Mouse (Mus musculus) thymus, adult 2 months (tissue): ENCODE results near the gene Wdr93.
A peak's percentile ranks its signal among the peaks of the same experiment; 100 is the strongest.

Experiments used
- CTCF ChIP-seq: fragments of 200-500 bp; IDR thresholded peaks from 2 replicates; pipeline ENCODE4 v1.5.1; 2012; ENCODE audit warnings: mild to moderate bottlenecking, control low read depth, low read length, moderate library complexity, borderline replicate concordance; ENCODE audit not compliant: control insufficient read depth, poor library complexity, insufficient read depth; ENCODE audit errors: extremely low read depth
- POLR2A ChIP-seq: fragments of 200-500 bp; IDR thresholded peaks from 2 replicates; pipeline ENCODE4 v1.6.1; 2012; ENCODE audit warnings: mild to moderate bottlenecking, low read length, control low read depth, moderate library complexity; ENCODE audit not compliant: control insufficient read depth, poor library complexity, insufficient read depth; ENCODE audit errors: extremely low read depth

GRCm38 (mm10) chr7:79715187-79715981, 27.6 kb upstream of the Wdr93 start, which contains the start of gene Kif7:
- TF ChIP-seq CTCF (0 out of 2 replicates have a peak, but pooled peaks have one; percentile 30), POLR2A (no peak)
